Mouse (Mus musculus) heart, embryonic 16.5 days (tissue): ENCODE results near the gene Srsf9. TPM values are rescaled to one million over a fixed set of nuclear protein-coding genes. Genes with fewer than 3 reads are reported as not detected.
"Not testable (repeated sequence)": the region's sequence is repeated elsewhere in the genome, so short reads cannot be mapped to it uniquely, and the experiment has no call there.

Source experiments
- ATAC-seq: fragments of 200-750 bp; cut with Nextera tagmentation; replicated peaks from 2 replicates; pipeline ENCODE4 v1.8.0; 2017; ENCODE audit warnings: moderate number of reproducible peaks; ENCODE audit not compliant: insufficient read depth, low FRiP score; ENCODE audit errors: extremely low read depth
- H3K27ac ChIP-seq: fragments of 300-500 bp; sonication (generic); 2 replicates; pipeline ENCODE4 v1.5.1; 2014; ENCODE audit warnings: mild to moderate bottlenecking, low read length, control low read depth, moderate library complexity
- H3K27me3 ChIP-seq: fragments of 300-500 bp; sonication (generic); 2 replicates; pipeline ENCODE4 v1.6.1; 2014; ENCODE audit warnings: low read length, mixed read lengths; ENCODE audit not compliant: control insufficient read depth, insufficient read depth
- H3K36me3 ChIP-seq: fragments of 300-500 bp; sonication (generic); 2 replicates; pipeline ENCODE4 v1.6.1; 2014; ENCODE audit not compliant: control insufficient read depth, insufficient read depth
- H3K4me1 ChIP-seq: fragments of 300-500 bp; sonication (generic); 2 replicates; pipeline ENCODE4 v1.6.1; 2014; ENCODE audit warnings: low read length, mixed read lengths; ENCODE audit not compliant: control insufficient read depth, insufficient read depth
- H3K4me2 ChIP-seq: fragments of 300-500 bp; sonication (generic); 2 replicates; pipeline ENCODE4 v1.6.1; 2014; ENCODE audit warnings: low read depth, mild to moderate bottlenecking, control low read depth, low read length
- H3K4me3 ChIP-seq: fragments of 300-500 bp; sonication (generic); 2 replicates; pipeline ENCODE4 v1.5.1; 2014; ENCODE audit warnings: mild to moderate bottlenecking, control low read depth, low read length
- H3K9ac ChIP-seq: fragments of 300-500 bp; sonication (generic); 2 replicates; pipeline ENCODE4 v1.6.1; 2014; ENCODE audit warnings: low read length, control low read depth
- H3K9me3 ChIP-seq: fragments of 300-500 bp; sonication (generic); replicated peaks from 2 replicates; pipeline ENCODE4 v1.6.1; 2016; ENCODE audit warnings: low read length; ENCODE audit not compliant: control insufficient read depth
- WGBS: fragments of 180-500 bp; shearing (Covaris S2); extraction: QIAGEN DNeasy Blood & Tissue Kit; methylation state at CpG from one replicate; pipeline ENCODE4 v1.1.7; 2014; 5-methylcytosine and 5-hydroxymethylcytosine counted together
- polyA plus RNA-seq: library from polyadenylated mRNA; unstranded; fragments of >200 nt; fragmentation: Nextera tagmentation; extraction: Ambion mirVana; gene quantifications from 2 replicates; pipeline ENCODE4 v1.2.1, GENCODE M21; 2015

Srsf9 gene
- polyA plus RNA-seq, 1 experiment from 2014 or later: 131 TPM

DNA sequence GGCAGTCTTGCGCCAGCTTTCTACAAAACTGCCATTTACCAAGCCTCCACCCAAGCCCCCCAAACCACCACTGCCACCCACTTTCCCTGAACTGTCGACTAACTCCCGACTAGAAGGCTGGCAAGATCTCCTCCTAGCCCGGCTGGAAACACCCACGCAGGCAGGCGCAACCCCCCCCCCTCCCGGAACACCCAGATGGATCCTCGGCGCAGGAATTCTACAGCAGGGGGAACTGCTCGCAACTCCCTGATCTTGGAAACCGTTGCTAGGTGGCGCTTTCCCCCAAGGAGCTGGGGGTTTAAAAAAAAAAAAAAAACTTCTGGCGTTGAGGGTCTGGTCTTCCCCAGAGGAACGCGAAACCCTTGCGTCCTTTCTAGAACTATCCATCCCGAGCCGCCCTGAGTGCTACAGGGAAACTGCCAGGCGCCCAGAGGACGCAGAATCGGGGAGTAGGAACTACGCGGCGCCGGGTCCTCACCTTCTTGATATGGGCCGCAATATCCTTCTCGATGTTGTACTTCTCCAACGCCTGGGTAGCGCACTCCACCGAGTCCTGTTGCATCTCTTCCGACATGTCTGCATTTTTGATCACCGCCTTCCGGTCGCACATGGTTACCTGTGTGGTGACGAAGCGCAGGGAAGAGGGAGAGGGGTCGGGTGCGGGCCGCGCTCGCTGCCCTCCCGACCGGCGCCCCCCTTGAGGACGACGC lies 26.8 kb upstream of the Srsf9 start:
- Histone ChIP-seq H3K27me3 (no peaks in the 10 kb centered on the region), H3K4me2 (peak overlapping the region; percentile 79), H3K36me3 (peaks cover 32% of the 10 kb centered on the region), H3K4me1 (peaks cover 24% of the 10 kb centered on the region), H3K27ac (peak overlapping the region; percentile 92), H3K9ac (peak overlapping the region; percentile 90), H3K4me3 (peak overlapping the region; percentile 88), H3K9me3 (no peaks in the 10 kb centered on the region)
- WGBS: under 1% methylated on average over 45 of the region's 46 CpGs
- peak; percentile 16 for ATAC-seq

GRCm38 (mm10) chr5:115300792-115301614 lies 26.0 kb upstream of the Srsf9 start, which contains the start of gene Dynll1:
Gene Dynll1 (minus strand): TSS chr5:115300999.
- Histone ChIP-seq H3K4me3 (peak within 1 kb of the TSS; percentile 88), H3K9me3 (no peaks in the 10 kb centered on the region), H3K4me1 (peaks cover 24% of the 10 kb centered on the region), H3K4me2 (peak within 1 kb of the TSS; percentile 93), H3K27me3 (no peaks in the 10 kb centered on the region), H3K36me3 (peaks cover 25% of the 10 kb centered on the region), H3K9ac (peak within 1 kb of the TSS; percentile 90), H3K27ac (peak within 1 kb of the TSS; percentile 92)
- ATAC-seq: peak; percentile 97
- under 1% methylated on average over 66 of the region's 66 CpGs for WGBS

GRCm38 (mm10) chr5:115301615-115302014 lies 25.4 kb upstream of the Srsf9 start:
- WGBS: 29% methylated on average over 13 of the region's 13 CpGs
- Histone ChIP-seq H3K36me3 (peaks cover 21% of the 10 kb centered on the region), H3K9me3 (no peaks in the 10 kb centered on the region), H3K4me1 (peaks cover 24% of the 10 kb centered on the region), H3K4me3 (peak overlapping the region; percentile 88), H3K4me2 (peak overlapping the region; percentile 93), H3K27ac (peak overlapping the region; percentile 75), H3K27me3 (no peaks in the 10 kb centered on the region), H3K9ac (peak overlapping the region; percentile 80)
- ATAC-seq: no peak

- not testable (repeated sequence) for H3K27ac ChIP-seq, H3K9ac ChIP-seq, H3K27me3 ChIP-seq, H3K4me2 ChIP-seq, H3K4me3 ChIP-seq, ATAC-seq, H3K9me3 ChIP-seq
- WGBS: 83% methylated on average over 4 of the region's 7 CpGs
- Histone ChIP-seq H3K36me3 (peaks cover 15% of the 10 kb centered on the region), H3K4me1 (peaks cover 22% of the 10 kb centered on the region)
These were observed 24.8 kb upstream of the Srsf9 start for GRCm38 (mm10) chr5:115302190-115302589.

DNA sequence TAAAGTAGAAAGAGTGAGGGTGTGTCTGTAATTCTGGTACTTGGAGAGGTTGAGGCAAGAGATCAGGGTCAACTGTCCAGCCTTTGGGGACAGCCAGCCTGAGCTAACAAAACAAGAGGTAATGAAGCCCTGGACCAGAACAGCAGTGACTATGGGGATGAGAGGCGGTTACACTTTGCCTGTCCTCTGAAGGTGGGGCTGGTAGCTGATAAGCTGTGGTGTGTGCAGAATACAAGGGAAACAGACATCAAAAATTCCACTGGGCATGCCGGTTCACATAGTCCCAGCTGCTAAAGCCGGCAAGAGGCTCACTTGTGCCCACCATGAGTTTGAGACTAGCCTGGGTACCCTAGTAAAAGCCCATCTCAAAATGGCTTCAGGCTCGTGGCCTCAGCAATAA lies 14.6 kb upstream of the Srsf9 start:
- Histone ChIP-seq H3K4me2 (no peak overlapping the region), H3K27me3 (no peaks in the 10 kb centered on the region), H3K27ac (no peak overlapping the region), H3K4me1 (peaks cover 12% of the 10 kb centered on the region), H3K4me3 (no peak overlapping the region), H3K9me3 (no peaks in the 10 kb centered on the region), H3K36me3 (no peaks in the 10 kb centered on the region), H3K9ac (no peak overlapping the region)
- no peak for ATAC-seq
- WGBS: 57% methylated on average over 4 of the region's 4 CpGs

DNA sequence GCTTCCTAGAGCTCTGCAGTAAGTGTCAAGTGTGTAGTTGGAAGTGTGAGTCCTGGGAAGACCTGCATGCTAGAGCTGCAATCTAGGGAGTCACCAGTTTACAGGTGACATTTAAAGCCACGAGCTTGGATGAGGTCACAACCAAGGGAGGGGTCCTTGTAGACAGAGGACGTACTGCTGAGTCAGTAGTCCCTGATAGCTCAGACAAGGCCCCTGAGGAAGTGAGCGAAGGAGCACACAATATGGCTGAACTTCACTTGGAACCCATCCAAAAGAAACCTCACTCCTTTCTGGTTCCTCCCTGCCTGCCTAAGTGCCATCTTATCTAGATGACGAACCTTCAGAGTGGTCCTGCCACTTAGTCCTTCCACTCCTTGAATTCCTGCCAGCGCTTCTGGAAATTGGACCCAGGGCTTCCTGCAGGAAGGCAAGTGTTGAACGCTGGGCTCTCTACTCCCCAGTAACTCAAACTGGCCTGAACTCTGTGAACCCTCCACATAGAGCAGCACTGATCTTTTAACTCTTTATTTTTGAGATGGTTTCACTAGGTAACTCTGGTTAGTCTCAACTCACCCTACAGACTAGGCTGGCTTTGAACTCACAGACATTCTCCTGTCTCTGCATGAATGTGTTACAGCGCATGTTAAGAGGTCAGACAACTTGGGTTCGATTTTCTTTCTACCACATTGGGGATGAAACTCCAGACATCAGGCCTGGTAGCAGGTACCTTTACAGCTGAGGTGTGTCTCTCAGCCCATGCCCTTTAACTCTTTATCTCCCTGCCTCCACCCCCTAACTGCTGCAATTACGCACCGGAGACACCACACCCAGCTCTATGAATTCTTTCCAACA lies 13.9 kb upstream of the Srsf9 start:
- no peaks in the 10 kb centered on the region for H3K27me3 ChIP-seq
- no peaks in the 10 kb centered on the region for H3K9me3 ChIP-seq
- no peaks in the 10 kb centered on the region for H3K36me3 ChIP-seq
- ATAC-seq: peak; percentile 35; the same call in 1 of the 2 replicates
- H3K9ac ChIP-seq: no peak overlapping the region
- no peak overlapping the region for H3K4me3 ChIP-seq
- 50% methylated on average over 10 of the region's 10 CpGs for WGBS
- peaks cover 19% of the 10 kb centered on the region for H3K4me1 ChIP-seq
- peak overlapping the region; percentile 29 for H3K27ac ChIP-seq
- H3K4me2 ChIP-seq: no peak overlapping the region

DNA sequence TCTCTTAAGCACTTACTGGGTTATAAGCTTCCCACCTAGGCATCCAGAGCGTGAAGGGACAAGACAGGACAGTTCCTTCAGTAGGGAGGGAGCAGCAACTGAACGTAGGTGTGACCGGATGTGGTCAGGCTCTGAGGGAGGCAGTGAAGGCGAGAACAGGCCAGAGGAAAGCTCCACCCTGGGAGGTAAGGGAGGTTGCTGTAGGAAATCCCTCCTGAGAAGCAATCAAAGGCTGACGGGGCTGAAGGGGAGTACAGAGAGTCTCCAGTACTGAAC lies 13.4 kb upstream of the Srsf9 start:
- WGBS: 50% methylated on average over 5 of the region's 5 CpGs
- Histone ChIP-seq H3K4me3 (no peak overlapping the region), H3K27ac (no peak overlapping the region), H3K9me3 (no peaks in the 10 kb centered on the region), H3K27me3 (no peaks in the 10 kb centered on the region), H3K9ac (no peak overlapping the region), H3K4me1 (peaks cover 22% of the 10 kb centered on the region), H3K36me3 (no peaks in the 10 kb centered on the region), H3K4me2 (no peak overlapping the region)
- ATAC-seq: no peak

DNA sequence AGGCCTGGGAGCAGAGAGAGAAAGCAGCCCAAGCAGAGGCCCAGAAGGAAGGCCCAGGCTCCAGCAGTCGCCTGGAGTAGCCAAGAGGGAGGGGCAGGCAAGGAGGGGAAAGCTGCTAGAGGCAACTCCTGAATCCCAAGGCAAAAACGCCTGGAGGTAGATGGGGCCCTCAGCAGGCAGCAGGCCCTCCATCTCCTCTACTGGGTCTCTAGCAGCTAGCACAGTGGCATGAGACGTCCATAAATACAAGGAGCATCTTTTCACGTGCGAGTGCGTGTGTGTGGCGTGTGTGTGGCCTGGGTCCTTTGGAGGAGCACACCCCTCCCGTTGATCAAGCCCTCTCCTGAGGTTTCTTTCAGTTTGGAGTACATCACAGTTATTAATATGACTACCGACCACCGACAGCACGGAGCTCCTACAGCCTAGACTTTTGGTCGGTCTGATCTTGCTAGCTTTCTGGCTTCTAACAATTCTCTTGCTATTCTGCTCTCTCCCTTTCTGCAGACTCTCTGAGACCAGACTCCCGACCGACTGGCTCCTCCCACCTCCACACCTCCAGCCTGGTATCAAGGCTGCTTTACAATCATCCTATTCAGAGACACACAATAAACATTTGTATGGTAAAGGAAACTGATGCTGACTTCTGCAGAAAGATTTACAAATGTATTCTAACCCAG lies 9.9 kb upstream of the Srsf9 start:
- Histone ChIP-seq H3K27ac (peak overlapping the region; percentile 14; the same call in 1 of the 2 replicates), H3K36me3 (no peaks in the 10 kb centered on the region), H3K4me2 (peak overlapping the region; percentile 32), H3K27me3 (no peaks in the 10 kb centered on the region), H3K9ac (peak overlapping the region; percentile 35), H3K4me3 (no peak overlapping the region), H3K9me3 (no peaks in the 10 kb centered on the region), H3K4me1 (peaks cover 30% of the 10 kb centered on the region)
- 18% methylated on average over 14 of the region's 14 CpGs for WGBS
- ATAC-seq: no peak
